Mouse (Mus musculus) CH12.LX (cell line): ENCODE data around the gene Cops4. TPM values are rescaled to one million over a fixed set of nuclear protein-coding genes. Genes with fewer than 3 reads are reported as not detected.
A peak's percentile ranks its signal among the peaks of the same experiment; 100 is the strongest.

Source experiments
- DNase-seq: peaks from one replicate; pipeline ENCODE4 v3.0.0-alpha.2; 2013; ENCODE audit errors: extremely low read depth
- H3K27ac ChIP-seq: 2 replicates; pipeline ENCODE4 v1.5.1; 2012; ENCODE audit warnings: low read depth, mild to moderate bottlenecking, control low read depth, moderate library complexity; ENCODE audit not compliant: insufficient read depth
- H3K27me3 ChIP-seq: replicated peaks from 2 replicates; pipeline ENCODE3; 2012; ENCODE audit warnings: inconsistent platforms
- H3K36me3 ChIP-seq, 2 experiments: replicated peaks in 1 of 2; 2 replicates each; pipeline versions ENCODE3 to v1.6.1; 2012; ENCODE audit warnings: inconsistent platforms in 1 of 2, low read length in 1 of 2, mild to moderate bottlenecking in 1 of 2, mixed read lengths in 1 of 2, moderate library complexity in 1 of 2; ENCODE audit not compliant: control insufficient read depth in 1 of 2, insufficient read depth in 1 of 2
- H3K4me1 ChIP-seq, 2 experiments: 2 replicates each; pipeline ENCODE4 v1.6.1; 2012; ENCODE audit warnings: inconsistent platforms in 1 of 2, moderate library complexity in 1 of 2; ENCODE audit not compliant: insufficient read depth in 2 of 2, control insufficient read depth in 1 of 2
- H3K4me2 ChIP-seq: 2 replicates; pipeline ENCODE4 v1.6.1; 2012; ENCODE audit warnings: low read depth, mild to moderate bottlenecking, control low read depth; ENCODE audit not compliant: poor library complexity, insufficient read depth, severe bottlenecking
- H3K4me3 ChIP-seq, 3 experiments: fragments of 150-350 bp in 1 of 3; sonication (generic) in 1 of 3; replicated peaks in 1 of 3; 2 replicates each; pipeline versions ENCODE3 to v1.5.1; 2011 to 2012; ENCODE audit warnings: low read depth in 2 of 3, low read length in 2 of 3, mild to moderate bottlenecking in 2 of 3, moderate library complexity in 2 of 3, control low read depth in 1 of 3, improper control_type of control experiment in 1 of 3, inconsistent platforms in 1 of 3, mixed read lengths in 1 of 3; ENCODE audit not compliant: poor library complexity in 1 of 3
- H3K79me2 ChIP-seq: replicated peaks from 2 replicates; pipeline ENCODE4 v1.6.1; 2012; ENCODE audit warnings: mild to moderate bottlenecking, moderate library complexity; ENCODE audit not compliant: control insufficient read depth, poor library complexity, insufficient read depth, severe bottlenecking; ENCODE audit errors: extremely low read depth
- H3K9ac ChIP-seq: 2 replicates; pipeline ENCODE4 v1.6.1; 2012; ENCODE audit warnings: low read depth, mild to moderate bottlenecking, control low read depth, moderate library complexity; ENCODE audit not compliant: insufficient read depth
- H3K9me3 ChIP-seq: replicated peaks from 2 replicates; pipeline ENCODE3; 2012; ENCODE audit warnings: low read length, inconsistent platforms, mixed read lengths
- BHLHE40 ChIP-seq: IDR thresholded peaks from 2 replicates; pipeline ENCODE4 v1.6.1; 2011; ENCODE audit warnings: mild to moderate bottlenecking, low read depth, low read length, improper control_type of control experiment
- CHD2 ChIP-seq: IDR thresholded peaks from 2 replicates; pipeline ENCODE4 v1.6.1; 2011; ENCODE audit warnings: low read length, improper control_type of control experiment
- CTCF ChIP-seq, 2 experiments: IDR thresholded peaks in 1 of 2; conservative IDR thresholded peaks in 1 of 2; 2 replicates each; pipeline ENCODE4 v1.5.1; 2011 to 2012; ENCODE audit warnings: low read depth in 2 of 2, low read length in 2 of 2, improper control_type of control experiment in 1 of 2, inconsistent platforms in 1 of 2, mild to moderate bottlenecking in 1 of 2, moderate library complexity in 1 of 2
- ELF1 ChIP-seq: IDR thresholded peaks from 2 replicates; pipeline ENCODE4 v1.6.1; 2014; ENCODE audit warnings: low read depth, mild to moderate bottlenecking, inconsistent platforms, low read length, improper control_type of control experiment
- EP300 ChIP-seq: IDR thresholded peaks from 2 replicates; pipeline ENCODE4 v1.6.1; 2011; ENCODE audit warnings: low read length, improper control_type of control experiment
- HCFC1 ChIP-seq: IDR thresholded peaks from 2 replicates; pipeline ENCODE4 v1.6.1; 2012; ENCODE audit warnings: low read depth, mild to moderate bottlenecking, inconsistent platforms, low read length, improper control_type of control experiment
- IRF4 ChIP-seq: IDR thresholded peaks from 2 replicates; pipeline ENCODE4 v1.6.1; 2014; ENCODE audit warnings: low read depth, mild to moderate bottlenecking, inconsistent platforms, low read length, improper control_type of control experiment
- JUN ChIP-seq: IDR thresholded peaks from 2 replicates; pipeline ENCODE4 v1.6.1; 2011; ENCODE audit warnings: low read depth, mild to moderate bottlenecking, low read length, improper control_type of control experiment, moderate library complexity; ENCODE audit not compliant: insufficient read depth
- JUND ChIP-seq: conservative IDR thresholded peaks from 2 replicates; pipeline ENCODE4 v1.6.1; 2011; ENCODE audit warnings: low read depth, low read length, improper control_type of control experiment
- KAT2A ChIP-seq: IDR thresholded peaks from 2 replicates; pipeline ENCODE4 v1.6.1; 2012; ENCODE audit warnings: low read length, improper control_type of control experiment, inconsistent platforms; ENCODE audit not compliant: insufficient replicate concordance
- MAFK ChIP-seq: IDR thresholded peaks from 2 replicates; pipeline ENCODE4 v1.6.1; 2011; ENCODE audit warnings: low read length, improper control_type of control experiment; ENCODE audit not compliant: insufficient replicate concordance
- MAZ ChIP-seq: IDR thresholded peaks from 2 replicates; pipeline ENCODE4 v1.6.1; 2012; ENCODE audit warnings: low read depth, mild to moderate bottlenecking, inconsistent platforms, low read length, improper control_type of control experiment, moderate library complexity
- MEF2A ChIP-seq: IDR thresholded peaks from 2 replicates; pipeline ENCODE4 v1.6.1; 2014; ENCODE audit warnings: low read depth, mild to moderate bottlenecking, inconsistent platforms, low read length, improper control_type of control experiment, borderline replicate concordance
- MXI1 ChIP-seq: IDR thresholded peaks from 2 replicates; pipeline ENCODE4 v1.6.1; 2011; ENCODE audit warnings: mild to moderate bottlenecking, low read depth, low read length, improper control_type of control experiment
- MYC ChIP-seq: IDR thresholded peaks from 2 replicates; pipeline ENCODE4 v1.6.1; 2011; ENCODE audit warnings: low read depth, mild to moderate bottlenecking, improper control_type of control experiment, low read length
- NELFE ChIP-seq: IDR thresholded peaks from 2 replicates; pipeline ENCODE4 v1.6.1; 2011; ENCODE audit warnings: low read depth, low read length, improper control_type of control experiment
- PAX5 ChIP-seq: IDR thresholded peaks from 2 replicates; pipeline ENCODE4 v1.6.1; 2012; ENCODE audit warnings: low read length, inconsistent platforms, mixed read lengths
- POLR2A ChIP-seq: IDR thresholded peaks from 2 replicates; pipeline ENCODE4 v1.6.1; 2011; ENCODE audit warnings: low read depth, mild to moderate bottlenecking, improper control_type of control experiment, low read length
- SIN3A ChIP-seq: IDR thresholded peaks from 2 replicates; pipeline ENCODE4 v1.6.1; 2012; ENCODE audit warnings: low read length, improper control_type of control experiment, inconsistent platforms
- SMC3 ChIP-seq: IDR thresholded peaks from 2 replicates; pipeline ENCODE4 v1.6.1; 2011; ENCODE audit warnings: low read depth, low read length, improper control_type of control experiment
- TBP ChIP-seq: conservative IDR thresholded peaks from 2 replicates; pipeline ENCODE4 v1.6.1; 2011; ENCODE audit warnings: low read depth, low read length, improper control_type of control experiment
- TCF12 ChIP-seq: IDR thresholded peaks from 2 replicates; pipeline ENCODE4 v1.6.1; 2014; ENCODE audit warnings: low read depth, mild to moderate bottlenecking, inconsistent platforms, low read length, improper control_type of control experiment
- UBTF ChIP-seq: IDR thresholded peaks from 2 replicates; pipeline ENCODE4 v1.6.1; 2012; ENCODE audit warnings: low read depth, mild to moderate bottlenecking, inconsistent platforms, low read length, improper control_type of control experiment, moderate library complexity
- USF1 ChIP-seq: IDR thresholded peaks from 2 replicates; pipeline ENCODE4 v1.6.1; 2014; ENCODE audit warnings: low read depth, mild to moderate bottlenecking, inconsistent platforms, low read length, improper control_type of control experiment
- ZC3H11A ChIP-seq: IDR thresholded peaks from 2 replicates; pipeline ENCODE4 v1.6.1; 2012; ENCODE audit warnings: low read depth, mild to moderate bottlenecking, inconsistent platforms, low read length, improper control_type of control experiment
- ZKSCAN1 ChIP-seq: IDR thresholded peaks from 2 replicates; pipeline ENCODE4 v1.6.1; 2012; ENCODE audit warnings: low read depth, inconsistent platforms, low read length, improper control_type of control experiment, borderline replicate concordance
- ZMIZ1 ChIP-seq: IDR thresholded peaks from 2 replicates; pipeline ENCODE4 v1.6.1; 2012; ENCODE audit warnings: low read depth, mild to moderate bottlenecking, inconsistent platforms, low read length, improper control_type of control experiment
- ZNF384 ChIP-seq: IDR thresholded peaks from 2 replicates; pipeline ENCODE4 v1.6.1; 2012; ENCODE audit warnings: low read depth, low read length, improper control_type of control experiment, inconsistent platforms
- dilution Hi-C: fragments of 300-500 bp; cut with MboI; formaldehyde crosslinking; loops from 2 replicates; pipeline ENCODE4 v1.14.3; 2020; ENCODE audit warnings: low sequenced_read_pairs; ENCODE audit not compliant: extremely low pct_unique_long_range_greater_than_20kb, extremely low pct_ligation_motif_present
- in situ Hi-C: fragments of 300-500 bp; cut with MboI; formaldehyde crosslinking; loops from 3 replicates; pipeline ENCODE4 v1.14.3; 2019; ENCODE audit warnings: low sequenced_read_pairs, low pct_ligation_motif_present, low pct_unique_long_range_greater_than_20kb, mixed read lengths
- polyA plus RNA-seq: library from polyadenylated mRNA; unstranded; fragments of >175 nt; gene quantifications from 2 replicates; pipeline ENCODE4 v1.2.1, GENCODE M21; 2012; ENCODE audit warnings: low read depth; ENCODE audit not compliant: insufficient read length
- total RNA-seq, 2 experiments: library from RNA; depleted of rRNA; stranded (reverse); fragments of 300-350 nt in 1 of 2; fragments of >200 nt in 1 of 2; gene quantifications; 2 replicates each; pipeline ENCODE4 v1.2.3; 2012 to 2014

Gene Cops4
- total and polyA plus RNA-seq, 3 experiments: 122 to 264 (median 133) TPM

- TF ChIP-seq PAX5 (no peak), HCFC1 (no peak; the same call in none of the 2 replicates), ZKSCAN1 (no peak), ZMIZ1 (no peak; the same call in 1 of the 2 replicates), SIN3A (0 out of 2 replicates have a peak, but pooled peaks have one; percentile 39), SMC3 (peak; percentile 2; the same call in 1 of the 2 replicates), MAZ (peak; percentile 30; the same call in 1 of the 2 replicates), KAT2A (no peak), POLR2A (peak; percentile 41), UBTF (no peak), MXI1 (peak; percentile 41; the same call in 1 of the 2 replicates), TBP (0 out of 2 replicates have a peak, but pooled peaks have one; percentile 52), CTCF (conservative IDR thresholded peaks at IDR 0.05 in 1 of 2, IDR thresholded peaks at IDR 0.05 in 1 of 2; ENCODE audit: low read depth in 2 of 2, low read length in 2 of 2) (no peak), CHD2 (peak; percentile 75), USF1 (no peak), MYC (peak; percentile 57; the same call in 1 of the 2 replicates), JUN (peak; percentile 85), TCF12 (peak; percentile 51; the same call in 1 of the 2 replicates), NELFE (peak; percentile 28; the same call in 1 of the 2 replicates)
Observed at GRCm38 (mm10) chr5:100583066-100583465, 65.0 kb downstream of the Cops4 start (continued).

DNA sequence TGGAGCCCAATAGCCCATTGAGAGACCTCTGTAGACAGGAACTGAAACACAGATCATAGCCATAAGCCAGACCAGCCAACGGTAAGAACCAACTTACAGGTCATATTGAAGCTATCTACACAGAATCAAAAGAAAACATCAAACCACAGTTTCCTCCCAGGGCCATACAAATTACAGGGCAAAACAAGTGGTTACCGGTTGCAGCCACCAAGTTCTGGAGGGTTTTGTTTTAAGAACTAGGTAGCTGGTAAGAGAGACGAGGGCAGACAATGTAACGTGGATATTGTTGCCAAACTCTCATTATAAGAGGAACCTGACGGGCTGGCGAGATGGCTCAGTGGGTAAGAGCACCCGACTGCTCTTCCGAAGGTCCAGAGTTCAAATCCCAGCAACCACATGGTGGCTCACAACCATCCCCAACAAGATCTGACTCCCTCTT, 67.1 kb downstream of the Cops4 start:
- DNase-seq: peak; percentile 79
- in situ Hi-C loops: no loop called here
- peak overlapping the region; percentile 94 for H3K27ac ChIP-seq

More for the DNA sequence above, 67.1 kb downstream of the Cops4 start:
- peak overlapping the region; percentile 32; the same call in 1 of the 2 replicates for H3K9ac ChIP-seq
- no peak overlapping the region for H3K4me3 ChIP-seq
- dilution Hi-C loops: no loop called here
- no peaks in the 10 kb centered on the region for H3K9me3 ChIP-seq
- no peaks in the 10 kb centered on the region for H3K36me3 ChIP-seq
- peaks cover 11 to 61% of the 10 kb centered on the region in 2 experiments for H3K4me1 ChIP-seq
- no peaks in the 10 kb centered on the region for H3K79me2 ChIP-seq
- TF ChIP-seq NELFE: no peak
- TF ChIP-seq ZNF384: peak; percentile 54; the same call in 1 of the 2 replicates
- TF ChIP-seq MEF2A: no peak
- no peak for TF ChIP-seq ZMIZ1
- TF ChIP-seq SMC3: no peak
- TF ChIP-seq UBTF: no peak
- TF ChIP-seq IRF4: peak; percentile 81
- TF ChIP-seq EP300: peak; percentile 73
- TF ChIP-seq JUND: no peak
- TF ChIP-seq SIN3A: no peak
- 0 out of 2 replicates have a peak, but pooled peaks have one; percentile 10 for TF ChIP-seq MYC
- no peak; the same call in 1 of the 2 replicates for TF ChIP-seq POLR2A
- TF ChIP-seq MAFK: peak; percentile 54; the same call in 1 of the 2 replicates
- no peak for TF ChIP-seq PAX5
- peak; percentile 90 for TF ChIP-seq TBP
- TF ChIP-seq ELF1: peak; percentile 40; the same call in 1 of the 2 replicates
- TF ChIP-seq TCF12: no peak
- no peak for TF ChIP-seq ZC3H11A
- 0 out of 2 replicates have a peak, but pooled peaks have one; percentile 23 for TF ChIP-seq BHLHE40
- no peak for TF ChIP-seq CTCF (conservative IDR thresholded peaks at IDR 0.05 in 1 of 2, IDR thresholded peaks at IDR 0.05 in 1 of 2; ENCODE audit: low read depth in 2 of 2, low read length in 2 of 2)
- peak overlapping the region; percentile 55 for H3K4me2 ChIP-seq
- no peaks in the 10 kb centered on the region for H3K27me3 ChIP-seq
